Mouse (Mus musculus) 3T3-L1 (cell line): Measurements from ENCODE around the gene Cda.
A peak's percentile ranks its signal among the peaks of the same experiment; 100 is the strongest.

Experiments
- DNase-seq: peaks from one replicate; pipeline ENCODE4 v3.0.0-alpha.2; 2015; ENCODE audit warnings: low read depth, low spot score

Gene Cda

GRCm38 (mm10) chr4:138368498-138369260 lies 887 bp upstream of the Cda start:
- no peak for DNase-seq

- DNase-seq = no peak
Observed at GRCm38 (mm10) chr4:138366561-138366960, 1.2 kb downstream of the Cda start.

GRCm38 (mm10) chr4:138363511-138363910 lies 4.3 kb downstream of the Cda start:
- peak; percentile 59 for DNase-seq

DNA sequence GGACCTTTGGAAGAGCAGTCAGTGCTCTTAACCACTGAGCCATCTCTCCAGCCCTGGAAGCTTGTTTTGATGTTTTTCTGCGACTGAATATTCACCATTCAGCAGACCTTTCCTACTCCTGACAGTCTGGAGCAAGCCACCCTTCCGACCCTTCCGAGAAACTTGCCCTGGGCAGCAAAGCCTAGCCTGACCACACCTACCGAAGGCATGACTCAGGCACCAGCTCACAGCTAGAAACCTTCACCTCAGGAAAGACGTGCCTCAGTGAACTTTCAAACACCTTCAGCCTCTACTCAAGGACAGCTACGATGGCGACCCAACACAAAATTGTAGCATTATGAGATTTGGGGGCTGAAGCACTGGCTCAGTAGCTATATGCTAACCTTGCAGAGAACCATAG lies 4.9 kb downstream of the Cda start:
- DNase-seq = peak; percentile 56

DNA sequence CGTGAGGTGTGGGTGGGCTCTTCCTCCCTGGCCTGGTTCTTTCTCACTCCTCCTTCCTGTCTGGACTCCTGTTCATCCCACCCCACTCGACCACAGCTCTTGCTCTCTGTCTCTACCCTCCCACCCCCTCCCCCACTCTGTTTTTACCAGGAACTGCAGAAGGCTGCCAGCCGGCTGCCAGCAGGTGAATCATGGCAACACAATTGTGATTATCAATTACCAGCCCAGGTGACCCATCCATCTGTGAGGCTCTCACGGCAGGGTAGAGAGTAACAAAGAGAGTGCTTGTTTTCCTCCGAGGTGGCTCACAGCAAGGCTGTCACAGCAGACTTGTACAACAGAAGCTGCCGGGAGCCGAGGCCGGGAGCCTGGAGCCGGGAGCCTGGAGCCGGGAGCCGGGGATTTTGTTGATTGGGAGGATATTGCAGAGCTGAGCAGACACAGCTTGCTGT lies 6.4 kb downstream of the Cda start:
- no peak for DNase-seq

DNA sequence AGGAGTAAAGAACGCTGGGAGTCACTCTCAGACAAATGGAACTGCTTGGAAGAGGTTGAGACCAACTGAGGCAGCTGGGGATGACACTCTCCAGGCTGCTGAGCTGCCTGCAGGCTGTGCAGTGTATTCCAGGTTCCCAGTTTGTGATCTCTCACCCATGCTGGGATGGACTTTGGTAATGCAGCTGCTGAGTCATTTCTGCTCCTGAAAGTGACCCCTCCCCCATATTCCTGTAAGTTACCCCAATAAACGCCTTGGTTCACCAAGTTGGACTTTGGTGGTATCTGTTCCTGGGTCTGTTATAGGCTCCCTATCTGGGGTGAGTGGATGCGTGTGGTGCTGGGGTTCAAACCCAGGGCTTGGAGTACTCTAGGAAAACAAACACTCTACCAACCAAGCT lies 9.6 kb downstream of the Cda start:
- DNase-seq = no peak

- peak; percentile 77 for DNase-seq
Observed at GRCm38 (mm10) chr4:138356551-138356950, 11.2 kb downstream of the Cda start.

DNA sequence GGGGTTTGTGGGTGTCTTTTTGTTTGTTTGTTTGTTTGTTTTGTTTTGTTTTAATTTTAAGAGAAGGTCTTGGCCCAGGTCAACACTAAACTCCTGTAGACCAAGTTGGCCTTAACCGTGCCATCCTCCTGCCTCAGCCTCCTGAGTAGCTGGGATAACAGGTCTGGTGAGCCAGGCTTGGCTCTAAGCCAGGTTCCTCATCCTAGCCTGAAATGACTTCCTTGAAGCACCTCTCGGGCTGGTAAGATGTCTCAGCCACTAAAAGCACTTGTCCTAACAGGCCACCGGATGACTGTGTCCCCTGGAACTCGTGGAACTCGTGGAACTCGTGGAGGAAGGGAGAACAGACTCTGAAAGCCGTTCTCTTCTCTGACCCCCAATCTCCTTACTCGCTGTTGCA lies 11.7 kb downstream of the Cda start:
- DNase-seq = peak; percentile 28

DNA sequence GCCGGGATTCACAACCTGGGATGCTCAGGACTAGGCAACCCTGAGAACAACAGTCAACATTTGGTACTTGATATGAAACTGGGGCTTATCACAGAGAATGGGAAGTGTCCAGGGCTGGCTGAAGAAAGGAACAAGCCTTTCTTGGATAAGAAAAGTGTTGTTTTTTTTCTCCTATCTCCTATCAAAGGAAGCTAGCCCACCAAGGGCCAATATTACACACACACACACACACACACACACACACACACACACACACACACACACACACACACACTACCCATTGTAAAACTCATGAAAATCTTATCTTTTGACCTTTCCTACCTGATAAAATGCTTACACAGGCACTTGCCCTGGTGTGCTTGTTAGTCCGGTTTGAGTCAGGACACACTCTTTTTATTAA lies 12.3 kb downstream of the Cda start:
- DNase-seq = no peak

- no peak for DNase-seq
Observed at GRCm38 (mm10) chr4:138353438-138354171, 14.2 kb downstream of the Cda start.

- no peak for DNase-seq
Observed at GRCm38 (mm10) chr4:138352692-138353091, 15.1 kb downstream of the Cda start.

- DNase-seq = no peak
Observed at GRCm38 (mm10) chr4:138351821-138352220, 16.0 kb downstream of the Cda start.

DNA sequence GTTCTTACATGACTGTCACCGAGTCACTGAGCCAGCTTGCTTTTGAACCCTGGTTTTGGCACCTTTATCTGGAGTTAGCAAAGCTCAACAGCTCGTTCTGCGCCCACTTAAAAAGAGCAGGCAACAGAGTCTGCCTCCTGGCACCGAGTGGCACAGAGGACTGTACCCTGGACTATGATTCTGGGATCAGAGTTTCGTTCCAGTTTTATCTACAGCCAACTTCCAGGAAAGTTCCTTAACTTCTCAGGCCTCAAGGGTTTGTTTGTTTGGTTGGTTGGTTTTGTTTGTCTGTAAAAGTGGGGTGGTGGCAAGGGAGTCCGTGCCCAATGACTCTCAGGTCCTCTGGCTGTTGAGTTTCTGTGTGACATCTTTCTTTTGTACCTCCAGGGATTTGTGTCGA lies 19.1 kb downstream of the Cda start:
- no peak for DNase-seq

DNA sequence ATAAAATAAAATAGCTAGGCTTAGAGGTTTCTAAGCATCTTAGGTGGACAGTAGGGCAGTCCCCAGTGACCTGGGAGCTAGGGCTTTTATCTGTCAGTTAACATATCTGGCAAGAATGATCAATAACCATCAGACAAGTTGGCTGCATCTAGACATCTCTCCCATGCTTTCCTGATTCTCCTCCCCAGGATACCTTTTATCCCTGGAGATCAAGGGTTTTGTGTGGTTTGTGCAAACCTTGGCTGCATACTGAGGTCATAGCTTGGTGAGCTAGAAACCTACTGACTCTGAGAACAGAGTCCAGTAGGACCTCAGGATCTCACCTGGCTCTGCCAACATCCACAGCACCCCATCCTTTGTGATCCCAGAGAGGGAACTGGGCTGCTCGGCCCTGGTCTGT lies 20.5 kb downstream of the Cda start:
- no peak for DNase-seq

GRCm38 (mm10) chr4:138344891-138345545 lies 22.8 kb downstream of the Cda start:
- peak; percentile 55 for DNase-seq

GRCm38 (mm10) chr4:138343341-138343837 lies 24.4 kb downstream of the Cda start:
- peak; percentile 35 for DNase-seq

DNA sequence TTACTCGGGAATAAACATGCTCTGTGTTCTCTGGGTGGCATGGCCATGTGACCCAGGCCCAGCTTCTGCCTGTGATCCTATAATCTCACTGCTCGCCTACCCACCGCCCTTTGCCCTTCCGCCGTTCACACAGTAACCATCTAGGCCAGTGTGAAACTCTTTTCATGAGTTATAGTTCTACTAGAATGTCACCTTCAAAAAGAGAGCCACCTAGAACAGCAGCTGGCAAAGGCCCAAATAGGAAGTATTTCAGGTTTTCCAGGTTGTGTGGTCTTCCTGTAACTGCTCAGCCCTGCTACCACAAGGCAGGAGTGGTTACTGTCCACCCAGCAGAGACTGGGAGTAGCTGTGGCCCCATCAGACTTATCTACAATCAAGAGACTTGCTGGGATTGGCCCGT lies 25.0 kb downstream of the Cda start:
- no peak for DNase-seq

- DNase-seq = no peak
Observed at GRCm38 (mm10) chr4:138342048-138342447, 25.7 kb downstream of the Cda start.

- no peak for DNase-seq
Observed at GRCm38 (mm10) chr4:138341393-138341792, 26.4 kb downstream of the Cda start.

GRCm38 (mm10) chr4:138339963-138340362 lies 27.8 kb downstream of the Cda start:
- peak; percentile 52 for DNase-seq

DNA sequence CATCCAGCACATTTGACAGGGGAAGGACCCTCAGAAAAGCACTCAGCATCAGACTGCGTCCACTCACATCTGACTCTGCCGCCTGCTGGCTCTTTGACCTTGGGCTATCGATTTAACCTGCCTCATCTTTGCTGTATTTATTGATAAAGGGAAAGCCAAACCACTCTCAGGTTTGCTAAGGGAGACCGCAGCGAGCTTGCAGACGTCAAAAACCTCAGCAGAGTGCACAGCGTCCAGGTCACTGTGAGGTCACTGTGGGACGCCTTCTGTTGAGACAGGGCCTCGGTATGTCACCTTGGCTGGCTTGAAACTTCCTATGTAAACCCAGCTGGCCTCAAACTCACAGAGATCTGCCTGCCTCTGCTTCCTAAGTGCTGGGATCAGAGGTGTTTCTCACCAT lies 30.5 kb downstream of the Cda start:
- no peak for DNase-seq

DNA sequence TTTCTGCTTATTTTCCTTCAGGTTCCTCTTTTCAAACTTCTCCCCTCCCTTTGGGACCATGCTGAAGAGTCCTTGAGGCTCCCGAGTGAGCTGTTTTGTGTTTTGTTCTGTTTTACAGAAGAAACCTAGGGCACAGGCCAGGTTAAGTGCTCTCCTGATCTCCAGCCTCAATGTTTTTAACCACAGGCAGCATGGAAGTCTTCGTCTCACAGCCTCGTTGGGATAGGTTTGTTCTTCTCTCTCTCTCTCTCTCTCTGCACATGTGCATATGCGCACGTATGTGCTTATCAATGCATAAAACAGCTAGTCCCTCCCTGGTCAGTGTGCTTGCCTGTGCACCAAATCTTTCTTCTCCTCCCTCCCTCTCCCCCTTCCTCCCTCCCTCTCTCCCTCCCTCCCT lies 30.9 kb downstream of the Cda start:
- no peak for DNase-seq
